Mouse (Mus musculus) lung, embryonic 16.5 days (tissue): ENCODE data around the gene Tmem150a. TPM values are rescaled to one million over a fixed set of nuclear protein-coding genes. Genes with fewer than 3 reads are reported as not detected.
A peak's percentile ranks its signal among the peaks of the same experiment; 100 is the strongest.

Experiments
- ATAC-seq: fragments of 200-750 bp; cut with Nextera tagmentation; 2 replicates; pipeline ENCODE4 v1.8.0; 2017; ENCODE audit warnings: low read depth, mild to moderate bottlenecking, moderate library complexity
- H3K27ac ChIP-seq: fragments of 300-500 bp; sonication (generic); 2 replicates; pipeline ENCODE4 v1.5.1; 2014; ENCODE audit warnings: mild to moderate bottlenecking, control low read depth, low read length
- H3K27me3 ChIP-seq: fragments of 300-500 bp; sonication (generic); 2 replicates; pipeline ENCODE4 v1.6.1; 2014; ENCODE audit warnings: low read depth, low read length, mixed read lengths; ENCODE audit not compliant: control insufficient read depth, insufficient read depth
- H3K36me3 ChIP-seq: fragments of 300-500 bp; sonication (generic); 2 replicates; pipeline ENCODE4 v1.6.1; 2014; ENCODE audit warnings: low read length; ENCODE audit not compliant: control insufficient read depth, insufficient read depth
- H3K4me1 ChIP-seq: fragments of 300-500 bp; sonication (generic); replicated peaks from 2 replicates; pipeline ENCODE4 v1.6.1; 2014; ENCODE audit warnings: low read length, mixed read lengths; ENCODE audit not compliant: control insufficient read depth, insufficient read depth
- H3K4me2 ChIP-seq: fragments of 300-500 bp; sonication (generic); 2 replicates; pipeline ENCODE4 v1.6.1; 2014; ENCODE audit warnings: low read depth, low read length, control low read depth
- H3K4me3 ChIP-seq: fragments of 300-500 bp; sonication (generic); 2 replicates; pipeline ENCODE4 v1.5.1; 2014; ENCODE audit warnings: mild to moderate bottlenecking, low read length, control low read depth
- H3K9ac ChIP-seq: fragments of 300-500 bp; sonication (generic); 2 replicates; pipeline ENCODE4 v1.6.1; 2014; ENCODE audit warnings: low read length, control low read depth
- H3K9me3 ChIP-seq: fragments of 300-500 bp; sonication (generic); 2 replicates; pipeline ENCODE4 v1.6.1; 2016; ENCODE audit warnings: low read length; ENCODE audit not compliant: control insufficient read depth
- WGBS: fragments of 180-500 bp; shearing (Covaris S2); extraction: QIAGEN DNeasy Blood & Tissue Kit; methylation state at CpG from one replicate; pipeline ENCODE4 v1.1.7; 2014; 5-methylcytosine and 5-hydroxymethylcytosine counted together
- polyA plus RNA-seq: library from polyadenylated mRNA; unstranded; fragments of >200 nt; fragmentation: Nextera tagmentation; extraction: Ambion mirVana; gene quantifications from 2 replicates; pipeline ENCODE4 v1.2.1, GENCODE M21; 2015

Tmem150a gene
- polyA plus RNA-seq, 1 experiment from 2014 or later = 15.8 TPM

DNA sequence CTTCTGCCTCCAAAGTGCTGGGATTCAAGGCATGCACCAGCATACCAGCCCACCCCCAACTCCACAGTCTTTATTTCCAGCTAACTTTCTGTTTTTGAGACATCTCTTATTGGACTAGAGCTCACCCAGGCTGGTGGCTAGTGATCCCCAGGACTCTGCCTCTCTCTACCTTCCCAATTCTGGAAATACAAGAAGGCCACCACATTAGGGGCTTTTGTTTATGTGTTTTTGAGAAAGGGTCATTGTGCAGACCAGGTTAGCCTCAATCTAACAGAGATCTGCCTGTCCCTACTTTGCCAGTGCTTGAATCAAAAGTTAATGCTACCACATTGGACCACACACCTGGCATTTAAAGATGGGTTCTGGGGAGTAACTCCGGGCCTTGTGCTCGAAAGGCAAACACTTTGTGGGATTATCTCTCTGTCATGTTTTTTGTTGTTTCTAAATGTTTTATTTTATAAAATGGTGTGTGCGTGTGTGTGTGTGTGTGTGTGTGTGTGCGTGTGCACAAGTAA, 12.3 kb downstream of the Tmem150a start:
- WGBS = 78% methylated on average over 4 of the region's 4 CpGs
- no peak overlapping the region for H3K4me3 ChIP-seq

GRCm38 (mm10) chr6:72369557-72369956, 14.3 kb downstream of the Tmem150a start:
- no peak for ATAC-seq
- no peaks in the 10 kb centered on the region for H3K27me3 ChIP-seq
- H3K4me3 ChIP-seq = no peak overlapping the region
- no peaks in the 10 kb centered on the region for H3K36me3 ChIP-seq
- WGBS = 79% methylated on average over 4 of the region's 4 CpGs
- no peak overlapping the region for H3K27ac ChIP-seq
- H3K4me2 ChIP-seq = no peak overlapping the region
- no peaks in the 10 kb centered on the region for H3K9me3 ChIP-seq
- peaks cover 28% of the 10 kb centered on the region for H3K4me1 ChIP-seq
- H3K9ac ChIP-seq = no peak overlapping the region

More for the DNA sequence above, 12.3 kb downstream of the Tmem150a start:
- Histone ChIP-seq H3K9me3 (no peaks in the 10 kb centered on the region), H3K36me3 (no peaks in the 10 kb centered on the region), H3K27ac (no peak overlapping the region), H3K27me3 (no peaks in the 10 kb centered on the region), H3K4me1 (peaks cover 26% of the 10 kb centered on the region), H3K4me2 (no peak overlapping the region), H3K9ac (no peak overlapping the region)
- no peak for ATAC-seq

DNA sequence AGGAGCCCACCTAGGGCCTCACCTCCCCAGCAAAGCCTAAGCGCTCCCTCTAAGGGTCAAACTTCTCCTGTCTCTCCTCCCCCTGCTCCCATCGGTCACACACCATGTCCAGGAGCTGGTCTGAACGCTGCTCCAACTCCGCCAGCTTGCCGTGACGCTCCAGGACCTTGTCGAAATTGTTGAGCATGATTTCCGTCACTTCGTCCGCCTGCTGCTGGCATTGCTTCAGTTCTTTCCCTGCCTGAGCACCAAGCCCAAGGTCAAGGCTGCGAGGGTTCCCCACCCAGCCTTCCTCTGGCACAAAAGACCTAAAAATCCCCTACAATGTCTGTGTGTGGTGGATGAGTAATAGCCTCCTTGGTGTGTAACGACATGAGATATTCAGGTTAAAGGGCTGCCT, 14.8 kb downstream of the Tmem150a start:
- Histone ChIP-seq H3K9ac (no peak overlapping the region), H3K9me3 (no peaks in the 10 kb centered on the region), H3K27ac (peak overlapping the region; percentile 81; the same call in 1 of the 2 replicates), H3K4me3 (no peak overlapping the region), H3K4me1 (peaks cover 33% of the 10 kb centered on the region), H3K4me2 (no peak overlapping the region), H3K27me3 (no peaks in the 10 kb centered on the region), H3K36me3 (no peaks in the 10 kb centered on the region)
- ATAC-seq = no peak
- WGBS = 67% methylated on average over 12 of the region's 12 CpGs

DNA sequence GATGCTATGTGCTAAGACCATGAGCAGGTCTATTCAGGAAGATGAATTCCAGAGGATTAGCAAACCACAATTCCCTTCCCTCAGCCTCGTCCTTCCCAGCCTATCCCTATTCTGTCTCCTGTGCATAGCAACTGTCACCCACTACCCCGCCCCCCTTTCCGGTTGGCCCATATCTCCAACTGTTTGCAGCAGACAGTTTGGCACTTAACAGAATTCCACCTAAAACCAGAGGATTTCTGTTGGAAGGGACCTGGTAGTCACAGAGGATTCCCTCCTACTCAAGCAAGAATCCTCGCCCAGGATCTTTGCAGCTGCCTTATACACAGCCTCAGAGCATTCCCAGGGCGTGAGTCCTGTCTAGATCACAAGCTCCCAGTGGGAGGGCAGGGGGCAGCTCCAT, 15.9 kb downstream of the Tmem150a start:
- ATAC-seq = peak; percentile 57

GRCm38 (mm10) chr6:72371571-72371970, 16.3 kb downstream of the Tmem150a start:
- H3K4me1 ChIP-seq = peaks cover 33% of the 10 kb centered on the region
- no peak overlapping the region for H3K4me2 ChIP-seq
- H3K27me3 ChIP-seq = no peaks in the 10 kb centered on the region
- H3K9ac ChIP-seq = peak overlapping the region; percentile 8; the same call in 1 of the 2 replicates
- H3K4me3 ChIP-seq = no peak overlapping the region
- no peaks in the 10 kb centered on the region for H3K36me3 ChIP-seq
- WGBS = 14% methylated on average over 1 of the region's 1 CpGs
- peak overlapping the region; percentile 81 for H3K27ac ChIP-seq
- ATAC-seq = no peak
- no peaks in the 10 kb centered on the region for H3K9me3 ChIP-seq

More for the DNA sequence above, 15.9 kb downstream of the Tmem150a start:
- Histone ChIP-seq H3K4me1 (peaks cover 33% of the 10 kb centered on the region), H3K27ac (peak overlapping the region; percentile 81), H3K4me2 (no peak overlapping the region), H3K9me3 (no peaks in the 10 kb centered on the region), H3K9ac (peak overlapping the region; percentile 17; the same call in 1 of the 2 replicates), H3K4me3 (no peak overlapping the region), H3K27me3 (no peaks in the 10 kb centered on the region), H3K36me3 (no peaks in the 10 kb centered on the region)
- WGBS = 22% methylated on average over 5 of the region's 5 CpGs

DNA sequence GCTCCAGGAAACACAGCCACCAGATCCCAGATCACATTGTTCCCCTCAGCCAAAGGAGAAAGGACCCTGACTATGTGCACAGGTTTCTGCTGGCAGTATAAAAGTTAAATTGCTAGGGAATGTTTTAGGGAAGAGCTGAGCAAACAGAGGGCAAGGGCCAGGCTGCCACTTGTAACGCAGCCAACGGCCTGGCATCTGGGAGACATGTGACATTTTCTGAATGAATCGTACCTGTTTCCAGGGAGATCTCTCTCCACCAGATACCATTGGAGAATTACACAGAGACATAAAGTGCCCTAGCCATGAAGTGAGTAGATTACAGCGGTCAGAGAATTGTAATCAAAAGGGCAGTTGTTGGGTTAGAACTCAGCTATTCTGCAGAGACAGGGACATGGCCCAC, 17.9 kb downstream of the Tmem150a start:
- no peak overlapping the region for H3K4me2 ChIP-seq
- H3K4me1 ChIP-seq = peaks cover 33% of the 10 kb centered on the region
- WGBS = 56% methylated on average over 4 of the region's 4 CpGs
- H3K9me3 ChIP-seq = no peaks in the 10 kb centered on the region
- H3K4me3 ChIP-seq = no peak overlapping the region
- peak overlapping the region; percentile 78 for H3K27ac ChIP-seq
- H3K36me3 ChIP-seq = no peaks in the 10 kb centered on the region
- H3K27me3 ChIP-seq = no peaks in the 10 kb centered on the region
- ATAC-seq = peak; percentile 53
- H3K9ac ChIP-seq = no peak overlapping the region; the same call in 1 of the 2 replicates

DNA sequence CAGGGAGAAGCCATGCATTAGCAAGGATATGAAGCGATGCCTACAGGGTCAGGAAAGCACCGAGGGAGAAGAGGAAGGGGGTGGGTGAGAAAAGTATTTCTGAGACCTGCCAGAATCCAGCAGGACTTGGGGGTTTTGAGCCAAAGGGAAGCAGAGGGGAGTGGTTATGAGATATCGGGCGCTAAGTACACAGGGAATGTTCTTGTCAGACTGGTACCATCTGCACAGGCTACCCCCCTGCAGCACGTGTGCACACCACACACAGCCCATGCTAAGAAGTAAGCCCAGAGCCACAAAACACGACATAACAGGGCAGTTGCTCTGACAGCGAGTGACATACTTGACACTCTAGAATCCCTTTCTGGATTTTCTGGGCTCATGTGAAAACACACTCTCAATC, 19.0 kb downstream of the Tmem150a start:
- peaks cover 33% of the 10 kb centered on the region for H3K4me1 ChIP-seq
- H3K36me3 ChIP-seq = no peaks in the 10 kb centered on the region
- H3K27ac ChIP-seq = peak overlapping the region; percentile 78
- 35% methylated on average over 7 of the region's 7 CpGs for WGBS
- no peak overlapping the region; the same call in 1 of the 2 replicates for H3K4me2 ChIP-seq
- peak; percentile 50; the same call in 1 of the 2 replicates for ATAC-seq
- no peak overlapping the region for H3K9ac ChIP-seq
- no peak overlapping the region for H3K4me3 ChIP-seq
- H3K9me3 ChIP-seq = no peaks in the 10 kb centered on the region
- H3K27me3 ChIP-seq = no peaks in the 10 kb centered on the region

GRCm38 (mm10) chr6:72374820-72375563, 19.7 kb downstream of the Tmem150a start:
- WGBS = 67% methylated on average over 15 of the region's 15 CpGs

DNA sequence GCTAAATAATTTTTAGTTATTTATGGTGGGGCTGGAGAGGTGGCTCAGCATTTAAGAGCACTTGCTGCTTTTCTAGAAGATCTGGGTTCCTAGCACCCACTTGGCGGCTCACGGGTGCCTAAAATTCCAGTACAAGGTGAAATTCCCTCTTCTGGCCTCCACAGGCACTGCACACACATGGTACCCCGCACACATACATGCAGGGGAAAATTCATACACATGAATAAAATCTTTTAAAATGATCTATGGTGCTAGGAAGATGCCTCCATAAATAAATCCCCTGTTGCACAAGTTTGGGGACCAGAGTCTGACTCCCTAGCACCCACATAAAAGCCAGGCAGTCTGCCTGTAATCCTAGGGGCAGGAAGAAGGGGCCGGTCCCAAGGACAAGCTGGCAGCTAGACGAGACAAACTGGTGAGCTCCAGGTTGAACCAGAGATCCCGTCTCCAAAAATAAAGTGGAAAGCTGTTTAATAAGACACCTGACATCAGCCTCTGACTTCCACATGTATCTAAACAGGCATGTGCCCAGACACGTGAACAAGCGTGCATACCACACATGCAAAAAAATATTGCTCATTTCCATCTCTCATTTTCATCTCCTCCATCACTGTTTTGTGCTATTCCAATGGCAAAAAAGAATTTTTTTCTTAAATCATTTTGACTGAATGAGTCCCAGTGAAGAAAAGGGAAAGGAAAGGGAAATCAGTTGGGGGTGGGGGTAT, 23.4 kb downstream of the Tmem150a start:
- Histone ChIP-seq H3K27ac (no peak overlapping the region; the same call in 1 of the 2 replicates), H3K9ac (no peak overlapping the region; the same call in 1 of the 2 replicates), H3K27me3 (no peaks in the 10 kb centered on the region), H3K4me3 (peak overlapping the region; percentile 70), H3K9me3 (no peaks in the 10 kb centered on the region), H3K4me1 (peaks cover 13% of the 10 kb centered on the region), H3K4me2 (peak overlapping the region; percentile 70), H3K36me3 (no peaks in the 10 kb centered on the region)
- ATAC-seq = no peak
- 88% methylated on average over 8 of the region's 8 CpGs for WGBS

More at GRCm38 (mm10) chr6:72374820-72375563, 19.7 kb downstream of the Tmem150a start:
- no peak overlapping the region for H3K4me3 ChIP-seq
- no peak overlapping the region for H3K4me2 ChIP-seq
- H3K4me1 ChIP-seq = peaks cover 34% of the 10 kb centered on the region
- H3K9ac ChIP-seq = no peak overlapping the region
- H3K36me3 ChIP-seq = no peaks in the 10 kb centered on the region
- H3K9me3 ChIP-seq = no peaks in the 10 kb centered on the region
- no peaks in the 10 kb centered on the region for H3K27me3 ChIP-seq
- H3K27ac ChIP-seq = peak overlapping the region; percentile 38; the same call in 1 of the 2 replicates
- ATAC-seq = no peak
